Mouse (Mus musculus): Measurements from ENCODE around the gene Nck1. TPM values are rescaled to one million over a fixed set of nuclear protein-coding genes. Genes with fewer than 3 reads are reported as not detected.

Nck1 gene
- polyA plus RNA-seq, 1 experiment from 2014 or later = 74.2 TPM

GRCm38 (mm10) chr9:100460203-100460602 is 85.7 kb downstream of the Nck1 start:
- H3K9me3 ChIP-seq (ENCODE audit: control insufficient read depth, low read length) = no peaks in the 10 kb centered on the region
- no peak overlapping the region for H3K4me2 ChIP-seq (replicated peaks; ENCODE audit: low read depth, low read length)
- H3K4me1 ChIP-seq (replicated peaks; ENCODE audit: control insufficient read depth, insufficient read depth, low read length) = no peaks in the 10 kb centered on the region
- no peaks in the 10 kb centered on the region for H3K36me3 ChIP-seq (ENCODE audit: control insufficient read depth, insufficient read depth, low read length)
- H3K27me3 ChIP-seq (ENCODE audit: control insufficient read depth, insufficient read depth, low read length) = no peaks in the 10 kb centered on the region
- H3K4me3 ChIP-seq (ENCODE audit: low read depth, low read length) = no peak overlapping the region
- 98% methylated on average over 9 of the region's 9 CpGs for WGBS
- no peak for ATAC-seq (ENCODE audit: low FRiP score)
- H3K27ac ChIP-seq (ENCODE audit: low read depth, low read length) = no peak overlapping the region
- DNase-seq (ENCODE audit: low spot score) = no peak
- H3K9ac ChIP-seq (ENCODE audit: low read depth, low read length) = no peak overlapping the region

- DNase-seq (ENCODE audit: low spot score) (no peak), ATAC-seq (ENCODE audit: low FRiP score) (no peak)
- H3K36me3 ChIP-seq (ENCODE audit: control insufficient read depth, insufficient read depth, low read length) = no peaks in the 10 kb centered on the region
- H3K4me3 ChIP-seq (ENCODE audit: low read depth, low read length) = no peak overlapping the region
- H3K27ac ChIP-seq (ENCODE audit: low read depth, low read length) = no peak overlapping the region
- no peak overlapping the region for H3K4me2 ChIP-seq (replicated peaks; ENCODE audit: low read depth, low read length)
- H3K27me3 ChIP-seq (ENCODE audit: control insufficient read depth, insufficient read depth, low read length) = no peaks in the 10 kb centered on the region
- H3K9ac ChIP-seq (ENCODE audit: low read depth, low read length) = no peak overlapping the region
- 93% methylated on average over 17 of the region's 17 CpGs for WGBS
- H3K9me3 ChIP-seq (ENCODE audit: control insufficient read depth, low read length) = no peaks in the 10 kb centered on the region
- H3K4me1 ChIP-seq (replicated peaks; ENCODE audit: control insufficient read depth, insufficient read depth, low read length) = peaks cover 2% of the 10 kb centered on the region; the same call in 1 of the 2 replicates
These were observed 87.8 kb downstream of the Nck1 start for GRCm38 (mm10) chr9:100457971-100458681.

GRCm38 (mm10) chr9:100454664-100454993 is 91.3 kb downstream of the Nck1 start:
- peak; percentile 30; the same call in 1 of the 2 replicates for ATAC-seq (ENCODE audit: low FRiP score)
- H3K27ac ChIP-seq (ENCODE audit: low read depth, low read length) = no peak overlapping the region

GRCm38 (mm10) chr9:100453944-100454663 is 91.8 kb downstream of the Nck1 start:
- Histone ChIP-seq H3K9me3 (ENCODE audit: control insufficient read depth, low read length) (no peaks in the 10 kb centered on the region), H3K4me1 (replicated peaks; ENCODE audit: control insufficient read depth, insufficient read depth, low read length) (peaks cover 2% of the 10 kb centered on the region; the same call in 1 of the 2 replicates), H3K27me3 (ENCODE audit: control insufficient read depth, insufficient read depth, low read length) (no peaks in the 10 kb centered on the region), H3K9ac (ENCODE audit: low read depth, low read length) (peak overlapping the region; percentile 38; the same call in 1 of the 2 replicates), H3K27ac (ENCODE audit: low read depth, low read length) (no peak overlapping the region), H3K4me2 (replicated peaks; ENCODE audit: low read depth, low read length) (peak overlapping the region; percentile 54), H3K4me3 (ENCODE audit: low read depth, low read length) (peak overlapping the region; percentile 15), H3K36me3 (ENCODE audit: control insufficient read depth, insufficient read depth, low read length) (no peaks in the 10 kb centered on the region)
- peak; percentile 38; the same call in 1 of the 2 replicates for ATAC-seq (ENCODE audit: low FRiP score)
- DNase-seq (ENCODE audit: low spot score) = peak; percentile 91
- 9% methylated on average over 25 of the region's 25 CpGs for WGBS

More at GRCm38 (mm10) chr9:100454664-100454993, 91.3 kb downstream of the Nck1 start:
- peak overlapping the region; percentile 54 for H3K4me2 ChIP-seq (replicated peaks; ENCODE audit: low read depth, low read length)
- no peaks in the 10 kb centered on the region for H3K36me3 ChIP-seq (ENCODE audit: control insufficient read depth, insufficient read depth, low read length)
- peak overlapping the region; percentile 38; the same call in 1 of the 2 replicates for H3K9ac ChIP-seq (ENCODE audit: low read depth, low read length)
- DNase-seq (ENCODE audit: low spot score) = no peak
- peaks cover 2% of the 10 kb centered on the region; the same call in 1 of the 2 replicates for H3K4me1 ChIP-seq (replicated peaks; ENCODE audit: control insufficient read depth, insufficient read depth, low read length)
- peak overlapping the region; percentile 15 for H3K4me3 ChIP-seq (ENCODE audit: low read depth, low read length)
- no peaks in the 10 kb centered on the region for H3K27me3 ChIP-seq (ENCODE audit: control insufficient read depth, insufficient read depth, low read length)
- no peaks in the 10 kb centered on the region for H3K9me3 ChIP-seq (ENCODE audit: control insufficient read depth, low read length)
- 25% methylated on average over 9 of the region's 9 CpGs for WGBS

GRCm38 (mm10) chr9:100452432-100452831 is 93.5 kb downstream of the Nck1 start:
- H3K4me1 ChIP-seq (replicated peaks; ENCODE audit: control insufficient read depth, insufficient read depth, low read length) = peaks cover 2% of the 10 kb centered on the region; the same call in 1 of the 2 replicates
- H3K27ac ChIP-seq (ENCODE audit: low read depth, low read length) = no peak overlapping the region
- DNase-seq (ENCODE audit: low spot score) (no peak), ATAC-seq (ENCODE audit: low FRiP score) (no peak)
- no peaks in the 10 kb centered on the region for H3K36me3 ChIP-seq (ENCODE audit: control insufficient read depth, insufficient read depth, low read length)
- no peak overlapping the region for H3K4me3 ChIP-seq (ENCODE audit: low read depth, low read length)
- H3K4me2 ChIP-seq (replicated peaks; ENCODE audit: low read depth, low read length) = no peak overlapping the region
- no peaks in the 10 kb centered on the region for H3K9me3 ChIP-seq (ENCODE audit: control insufficient read depth, low read length)
- H3K27me3 ChIP-seq (ENCODE audit: control insufficient read depth, insufficient read depth, low read length) = no peaks in the 10 kb centered on the region
- 83% methylated on average over 6 of the region's 6 CpGs for WGBS
- H3K9ac ChIP-seq (ENCODE audit: low read depth, low read length) = no peak overlapping the region

GRCm38 (mm10) chr9:100446059-100446686 is 99.8 kb downstream of the Nck1 start:
- Histone ChIP-seq H3K27me3 (ENCODE audit: control insufficient read depth, insufficient read depth, low read length) (no peaks in the 10 kb centered on the region), H3K27ac (ENCODE audit: low read depth, low read length) (peak overlapping the region; percentile 51), H3K36me3 (ENCODE audit: control insufficient read depth, insufficient read depth, low read length) (no peaks in the 10 kb centered on the region), H3K4me3 (ENCODE audit: low read depth, low read length) (peak overlapping the region; percentile 53), H3K4me1 (replicated peaks; ENCODE audit: control insufficient read depth, insufficient read depth, low read length) (no peaks in the 10 kb centered on the region), H3K9me3 (ENCODE audit: control insufficient read depth, low read length) (no peaks in the 10 kb centered on the region), H3K9ac (ENCODE audit: low read depth, low read length) (peak overlapping the region; percentile 62), H3K4me2 (replicated peaks; ENCODE audit: low read depth, low read length) (peak overlapping the region; percentile 61)
- peak; percentile 91 for ATAC-seq (ENCODE audit: low FRiP score)
- WGBS = under 1% methylated on average over 32 of the region's 32 CpGs
- peak; percentile 89 for DNase-seq (ENCODE audit: low spot score)

Other genes with a start within 250 kb of the Nck1 start
- gene Il20rb, start 59.3 kb downstream of the Nck1 start, polyA plus RNA-seq (2014; fragmentation: Nextera tagmentation; extraction: Ambion mirVana) = 0.77 and 0.94 TPM in 2 replicates
- 5.9 and 9.2 TPM in 2 replicates for gene Slc35g2, start 25.0 kb upstream of the Nck1 start, polyA plus RNA-seq (2014; fragmentation: Nextera tagmentation; extraction: Ambion mirVana)
- 51.0 and 57.4 TPM in 2 replicates for gene Stag1, start 51.7 kb upstream of the Nck1 start, polyA plus RNA-seq (2014; fragmentation: Nextera tagmentation; extraction: Ambion mirVana)